Mouse (Mus musculus) neutrophil, adult 5-6 weeks (primary cell): Measurements from ENCODE around the gene Crocc2. TPM values are rescaled to one million over a fixed set of nuclear protein-coding genes. Genes with fewer than 3 reads are reported as not detected.

ENCODE experiments used
- ATAC-seq: fragments of 151-379, 151-347 bp; 2 replicates; pipeline ENCODE4 v1.8.0; 2017; ENCODE audit warnings: mild to moderate bottlenecking, moderate TSS enrichment; ENCODE audit not compliant: insufficient number of reproducible peaks, poor library complexity, low FRiP score, severe bottlenecking; ENCODE audit errors: extremely low read depth
- total RNA-seq: library from RNA; stranded (forward); fragments of 200-1000 nt; gene quantifications from 2 replicates; pipeline ENCODE4 v1.2.3, GENCODE M21; 2017

Crocc2 gene
- total RNA-seq, 1 experiment from 2014 or later = not detected

DNA sequence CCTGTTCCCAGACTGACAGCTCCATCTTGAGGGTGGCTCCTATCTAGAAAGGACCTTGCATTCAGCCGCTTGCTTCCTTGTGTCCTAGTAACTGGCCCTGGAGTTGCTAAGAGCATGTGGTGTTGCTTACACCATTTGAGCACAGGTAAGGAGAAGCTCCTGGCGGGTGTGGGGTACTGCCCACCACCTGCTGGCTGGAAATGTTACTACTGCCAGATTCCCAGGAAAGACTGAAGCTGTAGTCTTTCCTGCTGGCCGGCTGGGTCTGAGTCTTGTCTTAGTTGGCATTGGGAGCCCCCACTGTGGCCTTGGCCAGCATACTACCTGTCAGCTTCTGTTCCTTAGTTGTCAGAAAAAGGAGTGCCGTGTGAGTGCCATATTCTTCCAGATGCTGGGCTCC is 69.7 kb downstream of the Crocc2 start:
- ATAC-seq = no peak

DNA sequence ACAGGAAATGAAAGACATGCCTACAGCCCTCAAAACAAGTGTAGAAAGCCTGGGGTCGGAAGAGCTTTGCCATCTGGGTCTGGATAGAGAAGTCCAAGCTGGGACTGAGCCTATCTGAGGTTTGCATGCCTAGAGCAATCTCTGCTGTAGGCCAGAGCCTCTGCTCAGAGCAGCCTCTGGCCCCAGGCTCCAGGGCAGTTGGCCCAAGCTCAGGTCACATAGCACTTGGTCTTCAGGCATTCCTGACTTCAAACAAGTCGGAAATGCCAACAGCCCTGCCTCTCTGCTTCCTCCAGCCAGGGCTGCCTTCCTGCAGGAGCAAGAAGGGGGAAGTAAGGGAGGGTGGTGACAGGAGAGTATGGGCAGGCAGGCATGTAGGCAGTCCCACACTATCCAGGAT is 77.4 kb downstream of the Crocc2 start:
- ATAC-seq = no peak

DNA sequence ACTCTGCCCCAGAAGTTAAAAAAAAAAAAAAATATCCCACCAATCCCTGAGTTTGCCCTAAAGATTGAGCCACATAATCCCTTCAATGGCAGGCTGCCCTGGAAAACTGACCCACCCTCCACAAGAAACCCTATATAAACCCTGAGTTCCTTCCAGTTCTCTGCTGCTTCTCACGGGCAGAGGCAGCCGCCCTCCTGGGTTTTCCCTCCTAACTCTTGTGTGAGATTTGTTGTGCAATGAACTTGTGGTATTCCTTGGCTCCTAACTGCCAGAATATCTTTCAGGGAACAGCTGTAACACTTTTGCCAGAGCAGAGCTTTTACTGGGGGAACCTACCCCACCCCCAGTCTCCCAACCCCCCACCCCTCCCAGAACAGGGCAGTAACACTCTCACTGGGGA is 84.1 kb downstream of the Crocc2 start:
- ATAC-seq = no peak

DNA sequence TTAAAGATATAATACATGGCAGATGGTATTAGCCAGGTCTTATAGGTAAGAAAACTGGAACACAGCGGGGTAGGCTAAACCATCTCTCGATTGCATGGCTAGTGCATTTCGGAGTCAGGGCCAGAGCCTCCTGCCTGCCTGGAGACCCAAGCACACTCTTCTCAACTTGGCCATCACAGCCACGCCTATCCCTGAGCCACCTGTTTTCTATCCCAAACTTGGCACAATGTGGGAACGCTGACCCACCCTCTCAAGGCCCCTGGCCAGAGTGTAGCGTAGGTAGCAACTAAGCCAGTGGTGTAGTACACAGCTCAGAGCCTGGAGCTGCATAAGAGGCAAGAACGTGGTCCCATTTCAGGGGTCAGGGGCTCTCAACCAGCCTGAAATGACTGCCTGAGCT is 87.2 kb downstream of the Crocc2 start:
- no peak for ATAC-seq

DNA sequence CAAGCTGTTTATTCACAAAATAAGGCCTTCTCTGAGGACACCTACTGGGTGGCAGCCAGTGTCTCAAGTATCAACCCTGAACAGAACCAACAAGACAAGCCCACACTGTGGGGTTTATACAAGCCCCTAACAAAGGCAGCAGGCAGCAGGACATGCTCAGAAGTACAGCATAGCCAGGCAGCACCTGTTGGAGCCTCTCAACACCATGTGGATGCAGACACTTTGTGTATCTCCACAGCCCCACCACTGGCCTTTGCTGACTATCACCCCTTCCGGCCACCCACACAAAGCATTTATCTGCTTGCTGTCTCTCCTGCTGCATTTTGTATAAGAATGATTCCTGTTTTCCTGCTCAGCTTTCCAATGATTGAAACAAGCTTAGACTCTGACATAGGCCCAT is 89.0 kb downstream of the Crocc2 start:
- ATAC-seq = no peak

DNA sequence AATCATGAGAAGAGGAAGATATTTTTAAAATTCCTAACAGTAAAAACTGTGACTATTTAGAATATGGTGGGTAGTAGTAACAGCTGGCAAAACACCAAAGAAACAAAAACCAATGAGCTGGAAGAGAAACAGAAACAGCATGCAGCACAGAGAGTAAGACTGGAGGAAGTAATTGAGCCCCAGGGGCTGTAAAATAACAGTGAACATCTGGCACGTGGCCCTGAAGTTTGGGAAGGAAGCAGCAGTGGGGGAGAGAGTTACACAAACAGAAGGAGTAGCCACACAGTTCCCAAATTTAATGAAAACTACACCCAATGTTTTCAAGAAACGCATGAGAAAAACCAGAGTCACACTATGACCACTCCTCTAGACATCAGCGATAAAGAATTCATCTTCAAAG is 98.7 kb downstream of the Crocc2 start:
- no peak for ATAC-seq

DNA sequence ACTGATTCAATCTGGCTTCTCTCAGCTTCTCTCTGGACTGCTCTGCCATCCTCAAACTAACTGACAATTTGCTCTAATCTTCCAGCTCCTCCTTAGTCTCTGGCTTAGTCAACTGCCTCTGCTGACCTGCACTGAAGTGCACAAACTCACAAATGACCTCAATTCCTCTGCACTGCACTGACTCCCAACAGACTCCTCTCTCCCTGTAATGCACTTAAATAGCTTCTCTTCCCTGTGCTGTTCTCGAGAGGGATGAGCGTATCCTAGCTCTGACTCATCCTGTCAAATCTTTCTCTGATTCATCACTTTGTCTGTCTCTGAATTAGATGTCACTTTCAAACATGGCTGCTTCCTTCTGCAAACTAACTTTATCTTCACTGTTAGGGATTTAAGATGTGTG is 99.7 kb downstream of the Crocc2 start:
- no peak for ATAC-seq

DNA sequence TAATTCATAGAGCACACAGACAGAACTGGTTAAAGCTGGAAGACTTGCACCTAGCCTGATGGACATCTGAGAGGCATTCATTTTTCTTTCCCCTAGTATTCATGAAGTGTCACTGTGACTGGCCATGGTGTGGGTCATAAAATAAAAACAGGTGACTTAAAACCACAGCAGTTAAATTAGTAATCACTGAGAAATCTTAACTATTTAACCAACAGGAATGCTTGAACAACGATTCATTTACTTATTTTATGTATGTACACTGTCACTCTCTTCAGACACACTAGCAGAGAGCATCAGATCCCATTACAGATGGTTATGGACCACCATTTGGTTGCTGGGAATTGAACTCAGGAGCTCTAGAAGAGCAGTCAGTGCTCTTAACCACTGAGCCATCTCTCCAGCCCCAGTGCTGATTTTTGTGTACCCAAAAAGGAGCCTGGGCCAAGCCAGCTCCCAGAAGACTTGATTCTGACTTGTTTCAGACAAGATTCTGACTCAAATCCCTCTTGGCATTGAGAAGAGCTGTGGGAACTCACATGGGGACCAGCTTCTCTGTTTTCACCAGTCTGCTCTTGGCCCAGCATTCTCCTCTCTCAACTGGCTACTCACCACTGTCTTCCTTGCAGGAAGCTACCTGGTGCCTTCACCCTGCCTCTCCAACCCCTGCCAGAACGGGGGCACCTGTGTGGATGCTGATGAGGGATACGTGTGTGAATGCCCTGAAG is 102.2 kb downstream of the Crocc2 start:
- no peak for ATAC-seq

DNA sequence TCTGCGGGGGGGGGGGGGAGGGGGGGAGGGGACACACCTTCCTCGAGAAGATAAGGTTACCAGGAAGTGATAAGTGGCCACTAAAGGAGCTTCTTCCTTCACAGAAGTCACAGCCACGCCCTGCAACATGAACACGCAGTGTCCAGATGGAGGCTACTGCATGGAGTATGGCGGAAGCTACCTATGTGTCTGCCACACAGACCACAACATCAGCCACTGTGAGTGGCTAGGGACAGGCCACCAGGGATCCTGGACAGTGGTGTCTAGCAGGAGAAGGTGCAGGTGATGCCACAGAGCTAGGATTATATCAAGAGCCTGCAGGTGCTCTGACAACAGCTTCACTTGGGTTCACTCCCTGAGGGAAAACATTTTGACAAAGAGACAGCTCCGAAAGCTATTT is 103.2 kb downstream of the Crocc2 start:
- ATAC-seq = no peak

DNA sequence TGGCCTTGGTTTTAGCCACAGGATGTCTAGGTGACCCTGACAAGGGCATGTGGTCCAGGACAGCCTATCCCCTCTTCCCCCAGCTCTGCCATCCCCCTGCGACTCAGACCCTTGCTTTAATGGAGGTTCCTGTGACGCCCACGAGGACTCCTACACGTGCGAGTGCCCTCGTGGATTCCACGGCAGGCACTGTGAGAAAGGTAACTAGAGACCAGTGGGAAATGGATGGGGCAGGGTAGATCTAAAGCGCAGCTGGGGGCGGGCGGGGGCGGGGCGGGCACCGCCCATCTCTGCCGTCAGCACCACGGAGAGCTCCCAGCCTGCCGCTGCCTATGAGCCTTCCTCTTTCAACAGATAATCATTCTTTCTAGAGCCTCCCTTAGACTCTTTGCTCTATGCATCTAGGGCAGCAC is 103.9 kb downstream of the Crocc2 start:
- ATAC-seq = no peak

DNA sequence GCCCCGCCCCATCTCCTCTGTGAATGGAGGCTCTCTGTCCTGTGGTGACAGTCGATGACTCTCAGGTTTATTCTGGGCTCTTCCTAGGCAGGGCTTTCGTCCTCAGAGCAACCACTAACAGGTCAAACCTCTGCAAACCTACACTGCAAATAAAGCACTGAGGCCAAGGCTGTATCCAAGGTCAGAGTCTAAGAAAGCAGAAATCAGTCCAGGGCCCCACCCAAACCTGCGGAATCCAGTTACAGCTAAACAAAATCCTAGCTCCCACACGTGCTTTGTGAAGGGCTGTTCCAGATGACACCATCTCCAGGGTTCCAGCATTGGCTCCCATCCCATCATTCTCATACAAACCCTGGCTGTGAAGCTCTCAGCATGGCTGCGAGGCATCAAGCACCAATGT is 107.0 kb downstream of the Crocc2 start:
- ATAC-seq = no peak

DNA sequence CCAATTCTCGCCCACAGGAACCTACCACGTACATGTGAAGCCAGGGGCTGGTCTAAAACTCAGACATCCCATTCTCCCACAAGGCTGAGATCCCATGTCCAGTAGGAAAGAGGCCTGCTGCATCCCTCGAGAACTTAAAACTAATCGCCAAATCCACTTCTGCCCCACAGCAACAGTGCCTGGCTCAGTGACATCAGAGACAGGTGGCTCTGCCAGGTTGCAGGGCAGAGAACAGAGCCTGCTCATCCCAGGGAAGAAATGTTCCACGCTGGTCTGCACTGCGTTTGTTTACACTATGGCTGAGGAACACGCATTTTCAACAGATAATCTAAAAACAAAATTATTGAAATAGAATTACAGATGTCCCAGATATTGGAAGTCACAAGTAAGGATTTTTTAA is 108.5 kb downstream of the Crocc2 start:
- ATAC-seq = no peak

Other genes with a start within 250 kb of the Crocc2 start
- gene Capn10, start 234.3 kb upstream of the Crocc2 start, total RNA-seq = 18.2 and 27.0 TPM in 2 replicates
- gene Gpr35, start 217.9 kb upstream of the Crocc2 start, total RNA-seq = 22.1 and 24.3 TPM in 2 replicates
- gene Aqp12, start 162.4 kb upstream of the Crocc2 start, total RNA-seq = not detected in 2 replicates
- gene Kif1a, start 66.8 kb upstream of the Crocc2 start, total RNA-seq = not detected in 2 replicates
- gene Agxt, start 33.5 kb upstream of the Crocc2 start, total RNA-seq = not detected in 2 replicates
- 0.93 and 0.98 TPM in 2 replicates for gene 2310007B03Rik, start 7.8 kb upstream of the Crocc2 start, total RNA-seq
- gene Sned1, start 67.1 kb downstream of the Crocc2 start, total RNA-seq = 0.74 and 1.3 TPM in 2 replicates
- 16.6 and 17.8 TPM in 2 replicates for gene Mterf4, start 137.2 kb downstream of the Crocc2 start, total RNA-seq
- 19.1 and 23.9 TPM in 2 replicates for gene Ppp1r7, start 174.1 kb downstream of the Crocc2 start, total RNA-seq
- 0.35 and 3.2 TPM in 2 replicates for gene Pask, start 174.8 kb downstream of the Crocc2 start, total RNA-seq
- gene Ano7, start 205.2 kb downstream of the Crocc2 start, total RNA-seq = not detected in 2 replicates